Mouse (Mus musculus) spleen, adult 2 months (tissue): ENCODE measurements around the gene Zpbp2.

Source experiments
- CTCF ChIP-seq: fragments of 200-500 bp; IDR thresholded peaks from 2 replicates; pipeline ENCODE4 v1.5.1; 2011; ENCODE audit warnings: mild to moderate bottlenecking, inconsistent platforms; ENCODE audit not compliant: insufficient read depth, insufficient read length, insufficient replicate concordance; ENCODE audit errors: extremely low read depth
- POLR2A ChIP-seq: fragments of 200-500 bp; IDR thresholded peaks from 2 replicates; pipeline ENCODE4 v1.6.1; 2011; ENCODE audit warnings: low read depth, low read length, inconsistent platforms

GRCm38 (mm10) chr11:98588833-98589281 is 38.0 kb downstream of the Zpbp2 start:
- no peak for TF ChIP-seq POLR2A
- no peak for TF ChIP-seq CTCF
